ENCODE assay signal across 14 mouse cellular contexts in genomic region chr14:25616009-25616723, GRCm38 (mm10).
A peak's percentile ranks its signal among the peaks of the same experiment; 100 is the strongest.
DNase-seq lines count a peak whose midpoint lies in the region; ATAC-seq and TF ChIP-seq lines count a peak whose summit lies in the region.
"Had no signal": no experiment of that assay in that cellular context is flagged by ENCODE, and none has a peak within 500 bp of the region (broad histone marks: within the 10 kb centered on the region; RNA-seq: fewer than 3 reads in every experiment).

No protein-coding gene starts in this region.

- no peak overlapping the region for H3K4me3 ChIP-seq in heart, embryonic 12.5 days
- no peak overlapping the region for H3K4me3 ChIP-seq in midbrain, embryonic 10.5 days
- H3K4me3 ChIP-seq in midbrain, postnatal 0 days (ENCODE audit: low read depth, low read length): no peak overlapping the region
- no peak overlapping the region for H3K4me3 ChIP-seq in intestine, embryonic 15.5 days (replicated peaks)
- H3K4me3 ChIP-seq: embryonic facial prominence, embryonic 15.5 days; left cerebral cortex, adult 2 months; megakaryocyte, embryonic 14.5 days had no signal

- H3K36me3 ChIP-seq in heart, embryonic 12.5 days: peaks cover 29% of the 10 kb centered on the region
- peaks cover 88% of the 10 kb centered on the region for H3K36me3 ChIP-seq in midbrain, embryonic 10.5 days
- no peaks in the 10 kb centered on the region for H3K36me3 ChIP-seq in midbrain, postnatal 0 days (ENCODE audit: insufficient read depth, low read length)
- H3K36me3 ChIP-seq in intestine, embryonic 15.5 days: 0 out of 2 replicates have a peak, but pooled peaks cover 3% of the 10 kb centered on the region
- H3K36me3 ChIP-seq in splenic B cell, adult 2 months (ENCODE audit: control insufficient read depth, insufficient read depth, low read length, poor library complexity, severe bottlenecking): no peaks in the 10 kb centered on the region; the same call in 1 of the 2 replicates

- no peak for ATAC-seq in heart, embryonic 12.5 days (ENCODE audit: insufficient number of reproducible peaks, low FRiP score)
- ATAC-seq in midbrain, postnatal 0 days (ENCODE audit: low FRiP score): no peak
- ATAC-seq in intestine, embryonic 15.5 days: peak; percentile 44
- ATAC-seq: lung, postnatal 0 days had no signal

- H3K27ac ChIP-seq in heart, embryonic 12.5 days (ENCODE audit: poor library complexity, severe bottlenecking): no peak overlapping the region
- H3K27ac ChIP-seq in midbrain, embryonic 10.5 days (replicated peaks): peak overlapping the region; percentile 50; the same call in 1 of the 2 replicates
- H3K27ac ChIP-seq in midbrain, postnatal 0 days (ENCODE audit: low read depth, low read length): no peak overlapping the region; the same call in 1 of the 2 replicates
- H3K27ac ChIP-seq in intestine, embryonic 15.5 days: peak overlapping the region; percentile 49
- H3K27ac ChIP-seq: embryonic facial prominence, embryonic 15.5 days; left cerebral cortex, adult 2 months had no signal

- WGBS in heart, embryonic 12.5 days: 79% methylated on average over 15 of the region's 15 CpGs
- 89% methylated on average over 15 of the region's 15 CpGs for WGBS in midbrain, embryonic 10.5 days
- 83% methylated on average over 15 of the region's 15 CpGs for WGBS in midbrain, postnatal 0 days
- 60% methylated on average over 15 of the region's 15 CpGs for WGBS in intestine, embryonic 15.5 days

- no peak overlapping the region for H3K4me2 ChIP-seq in heart, embryonic 12.5 days
- no peak overlapping the region for H3K4me2 ChIP-seq in midbrain, postnatal 0 days (ENCODE audit: low read depth, low read length, poor library complexity, severe bottlenecking)
- H3K4me2 ChIP-seq in intestine, embryonic 15.5 days (replicated peaks): 0 out of 2 replicates have a peak overlapping the region, but pooled peaks have one; percentile 10
- H3K4me2 ChIP-seq: embryonic facial prominence, embryonic 15.5 days had no signal

- peak overlapping the region; percentile 34; the same call in 1 of the 2 replicates for H3K9ac ChIP-seq in heart, embryonic 12.5 days
- H3K9ac ChIP-seq in midbrain, postnatal 0 days (replicated peaks; ENCODE audit: low read length, poor library complexity, severe bottlenecking): no peak overlapping the region
- H3K9ac ChIP-seq in intestine, embryonic 15.5 days: no peak overlapping the region
- H3K9ac ChIP-seq: embryonic facial prominence, embryonic 15.5 days had no signal

- no peak for DNase-seq in heart, adult 9 months (ENCODE audit: low spot score in 2 of 2)
- no peak for DNase-seq in midbrain, embryonic 10.5 days (ENCODE audit: low spot score)
- no peak for DNase-seq in midbrain, postnatal 0 days (ENCODE audit: low spot score)
- peak; percentile 36 for DNase-seq in splenic B cell, adult 2 months (ENCODE audit: low read depth, low spot score)
- no peak for DNase-seq in adrenal gland, postnatal 25 days
- DNase-seq in urinary bladder, postnatal 4 days (ENCODE audit: low spot score in 2 of 2): no peak
- DNase-seq: gastrocnemius, postnatal 36 days; heart, postnatal 10 days had no signal

- no peaks in the 10 kb centered on the region for H3K27me3 ChIP-seq in heart, embryonic 12.5 days (replicated peaks)
- H3K27me3 ChIP-seq in midbrain, embryonic 10.5 days (ENCODE audit: low read depth, poor library complexity, severe bottlenecking): no peaks in the 10 kb centered on the region
- no peaks in the 10 kb centered on the region for H3K27me3 ChIP-seq in midbrain, postnatal 0 days (ENCODE audit: insufficient read depth, low read length)
- no peaks in the 10 kb centered on the region for H3K27me3 ChIP-seq in intestine, embryonic 15.5 days (replicated peaks)
- no peaks in the 10 kb centered on the region for H3K27me3 ChIP-seq in splenic B cell, adult 2 months (ENCODE audit: control insufficient read depth, insufficient read depth, low read length, poor library complexity, severe bottlenecking)
- H3K27me3 ChIP-seq: embryonic facial prominence, embryonic 15.5 days; megakaryocyte, embryonic 14.5 days had no signal

- H3K9me3 ChIP-seq in heart, embryonic 12.5 days (replicated peaks): no peaks in the 10 kb centered on the region
- no peaks in the 10 kb centered on the region for H3K9me3 ChIP-seq in midbrain, embryonic 10.5 days (replicated peaks)
- no peaks in the 10 kb centered on the region for H3K9me3 ChIP-seq in midbrain, postnatal 0 days (ENCODE audit: low read length)
- H3K9me3 ChIP-seq in intestine, embryonic 15.5 days: no peaks in the 10 kb centered on the region
- H3K9me3 ChIP-seq: embryonic facial prominence, embryonic 15.5 days; megakaryocyte, embryonic 14.5 days had no signal

- peaks cover 87% of the 10 kb centered on the region for H3K4me1 ChIP-seq in heart, embryonic 12.5 days (replicated peaks)
- peaks cover 83% of the 10 kb centered on the region for H3K4me1 ChIP-seq in midbrain, embryonic 10.5 days
- peaks cover 15% of the 10 kb centered on the region for H3K4me1 ChIP-seq in midbrain, postnatal 0 days (ENCODE audit: insufficient read depth, low read length)
- H3K4me1 ChIP-seq in intestine, embryonic 15.5 days (replicated peaks): peaks cover 60% of the 10 kb centered on the region

- no peak for TF ChIP-seq CTCF in midbrain, postnatal 0 days (IDR thresholded peaks at IDR 0.05)

Comparison
In these comparisons a context has a peak if more than half of its experiments do, and no peak if none do; other contexts are left out.
1. H3K27ac ChIP-seq: peak in midbrain, embryonic 10.5 days (single experiment) and intestine, embryonic 15.5 days (single experiment); none in heart, embryonic 12.5 days (single experiment) and midbrain, postnatal 0 days (single experiment).